Mouse (Mus musculus): ENCODE data around the gene Cacna2d3. TPM values are rescaled to one million over a fixed set of nuclear protein-coding genes. Genes with fewer than 3 reads are reported as not detected.

Gene Cacna2d3
- polyA plus RNA-seq, 1 experiment from 2014 or later: 0.99 TPM

DNA sequence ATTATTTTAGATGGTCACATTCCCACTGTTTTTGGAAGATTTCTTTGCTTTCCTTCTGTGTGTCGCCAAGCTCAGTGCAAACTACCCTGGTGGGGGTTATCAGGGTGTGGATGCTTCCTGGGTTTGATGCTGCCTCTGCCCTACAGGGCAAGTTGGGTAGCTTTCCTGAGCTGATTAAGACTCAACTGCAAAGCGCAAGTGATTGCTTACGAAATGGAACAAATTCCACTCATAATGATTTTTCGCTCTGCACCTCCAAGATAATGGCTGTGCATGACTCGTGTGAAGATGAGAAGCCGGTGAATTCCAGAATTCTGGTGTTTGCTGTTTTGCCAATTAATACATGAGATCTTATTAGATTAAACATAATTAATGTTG is 557.0 kb downstream of the Cacna2d3 start:
- TF ChIP-seq CTCF (IDR thresholded peaks at IDR 0.05; ENCODE audit: low read depth): no peak
- Histone ChIP-seq H3K27ac (ENCODE audit: low read depth, low read length) (no peak overlapping the region), H3K4me2 (replicated peaks; ENCODE audit: low read depth) (no peak overlapping the region), H3K9ac (ENCODE audit: low read depth, low read length) (no peak overlapping the region), H3K4me1 (replicated peaks; ENCODE audit: control insufficient read depth, insufficient read depth, low read length) (no peaks in the 10 kb centered on the region), H3K36me3 (ENCODE audit: control insufficient read depth, insufficient read depth) (no peaks in the 10 kb centered on the region), H3K27me3 (replicated peaks; ENCODE audit: control insufficient read depth, insufficient read depth, low read length) (no peaks in the 10 kb centered on the region), H3K9me3 (ENCODE audit: control insufficient read depth) (no peaks in the 10 kb centered on the region), H3K4me3 (ENCODE audit: low read depth, low read length) (no peak overlapping the region)
- no peak for ATAC-seq
- 83% methylated on average over 6 of the region's 6 CpGs for WGBS

DNA sequence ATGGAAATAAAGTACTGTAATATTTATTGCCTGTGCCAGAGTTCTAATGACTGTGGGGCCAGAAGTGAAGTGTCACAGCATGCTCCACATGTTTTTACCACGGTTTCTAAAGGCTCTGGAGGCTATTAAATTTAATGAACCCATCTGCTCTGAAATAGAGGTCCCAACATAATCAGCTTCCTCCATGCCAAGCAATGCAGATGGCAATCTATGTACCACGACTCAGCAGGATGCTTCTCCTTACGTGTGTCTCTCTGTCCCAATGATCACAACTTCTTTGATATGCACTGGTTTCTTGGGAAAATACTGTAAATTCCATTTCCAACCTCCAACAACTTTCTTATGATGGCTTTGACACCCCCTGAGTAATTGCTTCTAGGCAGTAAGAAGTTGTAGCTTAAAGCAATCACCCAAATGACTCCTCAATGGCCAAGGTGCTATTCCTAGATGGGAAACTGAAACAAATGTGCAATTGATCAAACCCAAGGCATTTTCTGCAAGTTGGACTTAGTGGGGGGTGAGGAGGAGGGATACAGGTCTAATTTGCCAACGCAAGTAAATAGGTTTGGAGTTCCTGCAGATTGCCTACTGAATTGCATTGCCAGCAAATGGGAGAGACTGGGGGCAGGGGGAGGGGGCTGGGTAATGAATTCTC is 557.5 kb downstream of the Cacna2d3 start:
- WGBS: 75% methylated on average over 4 of the region's 4 CpGs
- Histone ChIP-seq H3K9me3 (ENCODE audit: control insufficient read depth) (no peaks in the 10 kb centered on the region), H3K4me3 (ENCODE audit: low read depth, low read length) (no peak overlapping the region), H3K9ac (ENCODE audit: low read depth, low read length) (no peak overlapping the region), H3K36me3 (ENCODE audit: control insufficient read depth, insufficient read depth) (no peaks in the 10 kb centered on the region), H3K4me1 (replicated peaks; ENCODE audit: control insufficient read depth, insufficient read depth, low read length) (no peaks in the 10 kb centered on the region), H3K27ac (ENCODE audit: low read depth, low read length) (no peak overlapping the region), H3K4me2 (replicated peaks; ENCODE audit: low read depth) (no peak overlapping the region), H3K27me3 (replicated peaks; ENCODE audit: control insufficient read depth, insufficient read depth, low read length) (no peaks in the 10 kb centered on the region)
- no peak for TF ChIP-seq CTCF (IDR thresholded peaks at IDR 0.05; ENCODE audit: low read depth)
- ATAC-seq: no peak

DNA sequence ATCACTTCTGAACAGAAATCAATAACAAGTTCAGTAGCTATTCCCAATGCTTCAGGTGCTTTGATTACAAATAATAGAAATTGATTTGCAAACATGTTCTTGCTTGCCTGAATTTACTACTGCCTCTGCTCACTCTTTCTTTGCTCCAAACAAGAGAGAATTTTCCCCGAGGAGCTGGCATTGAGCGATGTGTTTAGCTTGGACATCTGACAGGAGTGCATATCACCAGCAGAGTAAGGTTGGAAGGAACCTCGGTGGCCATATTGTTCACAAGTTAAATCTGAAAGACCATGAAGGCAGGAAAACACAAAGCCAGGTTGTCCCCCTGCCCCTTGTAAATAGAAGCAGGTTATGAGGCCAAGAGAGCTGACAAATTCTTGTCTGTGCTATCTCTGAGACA is 561.9 kb downstream of the Cacna2d3 start:
- Histone ChIP-seq H3K27me3 (replicated peaks; ENCODE audit: control insufficient read depth, insufficient read depth, low read length) (no peaks in the 10 kb centered on the region), H3K4me3 (ENCODE audit: low read depth, low read length) (no peak overlapping the region), H3K4me2 (replicated peaks; ENCODE audit: low read depth) (no peak overlapping the region), H3K9me3 (ENCODE audit: control insufficient read depth) (no peaks in the 10 kb centered on the region), H3K36me3 (ENCODE audit: control insufficient read depth, insufficient read depth) (no peaks in the 10 kb centered on the region), H3K27ac (ENCODE audit: low read depth, low read length) (no peak overlapping the region), H3K9ac (ENCODE audit: low read depth, low read length) (no peak overlapping the region), H3K4me1 (replicated peaks; ENCODE audit: control insufficient read depth, insufficient read depth, low read length) (no peaks in the 10 kb centered on the region)
- TF ChIP-seq CTCF (IDR thresholded peaks at IDR 0.05; ENCODE audit: low read depth): no peak
- 87% methylated on average over 3 of the region's 3 CpGs for WGBS
- ATAC-seq: no peak

DNA sequence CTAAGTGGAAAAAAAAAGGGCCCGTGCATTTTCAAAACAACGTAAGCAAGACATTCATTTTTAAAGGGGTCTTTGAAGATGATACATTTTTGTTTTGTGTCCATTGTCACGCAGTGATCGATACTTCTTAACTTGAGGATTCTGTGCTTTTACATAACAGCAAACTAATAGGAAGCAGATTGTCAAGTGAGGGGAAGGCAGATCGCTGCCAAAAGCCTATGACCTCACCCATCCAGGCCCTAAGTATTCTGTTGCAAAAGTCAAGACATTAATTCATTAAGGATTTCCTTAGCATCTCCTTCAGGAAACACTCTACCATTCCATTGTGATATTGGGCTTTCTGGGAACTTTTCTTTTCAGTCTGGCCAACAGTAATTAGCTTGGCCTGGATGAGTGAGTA is 564.6 kb downstream of the Cacna2d3 start:
- TF ChIP-seq CTCF (IDR thresholded peaks at IDR 0.05; ENCODE audit: low read depth): no peak
- WGBS: 70% methylated on average over 5 of the region's 5 CpGs
- Histone ChIP-seq H3K4me3 (ENCODE audit: low read depth, low read length) (no peak overlapping the region), H3K27me3 (replicated peaks; ENCODE audit: control insufficient read depth, insufficient read depth, low read length) (no peaks in the 10 kb centered on the region), H3K9ac (ENCODE audit: low read depth, low read length) (no peak overlapping the region), H3K36me3 (ENCODE audit: control insufficient read depth, insufficient read depth) (no peaks in the 10 kb centered on the region), H3K27ac (ENCODE audit: low read depth, low read length) (no peak overlapping the region), H3K9me3 (ENCODE audit: control insufficient read depth) (no peaks in the 10 kb centered on the region), H3K4me2 (replicated peaks; ENCODE audit: low read depth) (no peak overlapping the region), H3K4me1 (replicated peaks; ENCODE audit: control insufficient read depth, insufficient read depth, low read length) (no peaks in the 10 kb centered on the region)
- no peak for ATAC-seq

DNA sequence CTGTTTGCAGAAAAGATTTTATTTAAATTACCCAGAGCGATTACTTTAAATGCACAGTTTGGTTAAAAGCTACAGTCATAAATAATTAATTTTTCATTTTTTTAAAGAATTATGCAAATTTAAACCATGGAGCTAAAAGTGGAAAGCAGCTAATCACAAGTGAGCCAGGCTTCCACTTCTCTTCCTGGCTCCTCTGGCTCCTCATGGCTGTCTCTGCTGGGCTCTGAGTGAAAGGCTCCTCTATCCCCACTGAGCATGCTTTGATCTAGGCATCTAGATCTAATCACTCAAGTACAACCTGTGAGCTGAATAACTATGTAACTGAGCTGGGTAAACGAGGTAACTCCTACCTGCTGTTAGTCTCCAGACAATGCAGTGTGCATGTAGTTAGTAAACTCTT is 577.5 kb downstream of the Cacna2d3 start:
- Histone ChIP-seq H3K27me3 (replicated peaks; ENCODE audit: control insufficient read depth, insufficient read depth, low read length) (no peaks in the 10 kb centered on the region), H3K9me3 (ENCODE audit: control insufficient read depth) (no peaks in the 10 kb centered on the region), H3K4me1 (replicated peaks; ENCODE audit: control insufficient read depth, insufficient read depth, low read length) (no peaks in the 10 kb centered on the region), H3K4me3 (ENCODE audit: low read depth, low read length) (no peak overlapping the region), H3K4me2 (replicated peaks; ENCODE audit: low read depth) (no peak overlapping the region), H3K9ac (ENCODE audit: low read depth, low read length) (no peak overlapping the region), H3K36me3 (ENCODE audit: control insufficient read depth, insufficient read depth) (no peaks in the 10 kb centered on the region), H3K27ac (ENCODE audit: low read depth, low read length) (no peak overlapping the region)
- 53% methylated on average over 2 of the region's 2 CpGs for WGBS
- ATAC-seq: no peak
- no peak for TF ChIP-seq CTCF (IDR thresholded peaks at IDR 0.05; ENCODE audit: low read depth)

DNA sequence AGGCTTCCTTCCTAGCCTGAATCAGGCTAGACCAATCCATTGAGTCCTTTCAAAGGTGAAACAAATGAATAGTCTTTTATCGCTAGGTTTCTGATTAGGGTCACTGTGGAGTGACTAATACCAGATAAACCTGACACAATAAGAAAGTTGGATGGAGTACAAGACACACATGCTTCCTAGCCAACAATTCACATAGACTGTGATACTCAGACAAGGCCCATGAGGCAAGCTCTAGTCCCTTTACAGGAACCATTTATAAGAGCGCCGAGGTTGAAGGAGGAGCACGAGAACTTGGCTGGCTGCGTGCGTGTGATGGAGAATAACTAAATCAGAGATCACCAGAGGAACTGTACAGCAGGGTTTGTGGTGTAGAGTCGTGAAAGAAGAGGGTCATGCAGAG is 584.0 kb downstream of the Cacna2d3 start:
- H3K4me3 ChIP-seq (ENCODE audit: low read depth, low read length): no peak overlapping the region
- H3K27ac ChIP-seq (ENCODE audit: low read depth, low read length): no peak overlapping the region
- ATAC-seq: no peak
- H3K9ac ChIP-seq (ENCODE audit: low read depth, low read length): no peak overlapping the region
- H3K4me2 ChIP-seq (replicated peaks; ENCODE audit: low read depth): no peak overlapping the region
- H3K36me3 ChIP-seq (ENCODE audit: control insufficient read depth, insufficient read depth): no peaks in the 10 kb centered on the region
- H3K27me3 ChIP-seq (replicated peaks; ENCODE audit: control insufficient read depth, insufficient read depth, low read length): no peaks in the 10 kb centered on the region
- H3K9me3 ChIP-seq (ENCODE audit: control insufficient read depth): no peaks in the 10 kb centered on the region
- WGBS: 90% methylated on average over 7 of the region's 7 CpGs
- TF ChIP-seq CTCF (IDR thresholded peaks at IDR 0.05; ENCODE audit: low read depth): no peak
- no peaks in the 10 kb centered on the region for H3K4me1 ChIP-seq (replicated peaks; ENCODE audit: control insufficient read depth, insufficient read depth, low read length)
